Mouse (Mus musculus): ENCODE measurements around the gene Tex38.

GRCm38 (mm10) chr4:115785511-115786034 is 4.8 kb upstream of the Tex38 start:
- TF ChIP-seq CTCF (conservative IDR thresholded peaks at IDR 0.05; ENCODE audit: low read length), result no peak
- TF ChIP-seq NANOG (IDR thresholded peaks at IDR 0.05; ENCODE audit: borderline replicate concordance, low read length), result no peak
